Mouse (Mus musculus) lung, adult 2 months (tissue): ENCODE measurements at regions not wholly inside any gene's neighbourhood (a gene's known extent, or its start where the extent isn't known, plus 50 kb on each side); places are given as distances from the start of the nearest gene placed in this dataset.

Experiments
- DNase-seq: peaks from one replicate; pipeline ENCODE4 v3.0.0; 2022
- H3K4me1 ChIP-seq: fragments of 200-500 bp; 2 replicates; pipeline ENCODE4 v1.6.1; 2011; ENCODE audit warnings: low read length; ENCODE audit not compliant: control insufficient read depth, insufficient read depth
- H3K4me3 ChIP-seq: fragments of 200-500 bp; replicated peaks from 2 replicates; pipeline ENCODE3; 2011; ENCODE audit warnings: low read depth, mild to moderate bottlenecking, control low read depth, low read length; ENCODE audit errors: extremely low read depth
- CTCF ChIP-seq: fragments of 200-500 bp; IDR thresholded peaks from 2 replicates; pipeline ENCODE4 v1.5.1; 2011; ENCODE audit warnings: mild to moderate bottlenecking, low read length, control low read depth; ENCODE audit not compliant: insufficient read depth
- POLR2A ChIP-seq: fragments of 200-500 bp; IDR thresholded peaks from 2 replicates; pipeline ENCODE4 v1.6.1; 2011; ENCODE audit warnings: low read depth, mild to moderate bottlenecking, control low read depth, low read length, borderline replicate concordance; ENCODE audit errors: extremely low read depth
- WGBS: fragments of 180-500 bp; shearing (Covaris S2); methylation state at CpG from one replicate; pipeline ENCODE4 v1.1.7; 2018; 5-methylcytosine and 5-hydroxymethylcytosine counted together

DNA sequence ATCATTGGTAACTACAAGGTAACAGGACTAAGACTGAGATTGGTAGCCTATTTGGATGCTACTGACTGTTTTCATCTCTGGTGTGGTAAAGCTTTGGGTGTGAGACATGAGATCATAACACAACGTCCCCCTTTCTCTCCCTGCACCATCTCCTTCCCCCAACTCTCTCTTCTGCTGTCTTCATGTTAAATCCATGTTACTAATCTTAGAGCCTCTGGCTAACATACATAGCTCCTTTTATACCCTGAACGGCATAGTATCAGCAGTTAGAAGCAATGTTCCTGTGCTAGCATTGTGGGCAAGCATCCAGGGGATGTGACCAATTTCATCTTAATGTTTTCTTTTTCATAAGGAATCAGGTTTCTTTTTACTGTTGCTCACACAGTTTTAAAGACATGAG, 365.1 kb upstream of the Fam241a start:
- Histone ChIP-seq H3K4me1 (no peaks in the 10 kb centered on the region), H3K4me3 (no peak overlapping the region)
- TF ChIP-seq POLR2A (no peak), CTCF (no peak)
- DNase-seq: no peak
- WGBS: 71% methylated on average over 2 of the region's 2 CpGs

DNA sequence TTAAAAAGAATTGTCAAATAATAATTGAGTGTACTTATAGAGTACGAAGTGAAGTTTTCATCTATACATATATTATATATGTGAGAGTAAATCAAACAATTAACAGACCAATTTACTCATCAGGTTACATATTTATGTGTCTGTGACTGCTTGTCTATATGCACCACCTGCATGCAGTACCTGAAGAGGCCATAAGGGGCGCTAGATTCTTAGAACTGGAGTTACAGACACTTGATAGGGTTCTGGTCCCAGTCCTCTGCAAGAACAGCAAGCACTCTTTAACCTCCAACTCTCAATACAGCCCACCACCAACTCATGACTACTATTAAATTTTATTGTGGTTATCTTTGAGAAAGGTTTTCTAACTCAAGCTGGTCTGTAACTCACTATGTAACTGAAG, 351.7 kb upstream of the Fam241a start:
- no peaks in the 10 kb centered on the region for H3K4me1 ChIP-seq
- H3K4me3 ChIP-seq: no peak overlapping the region
- TF ChIP-seq POLR2A: no peak
- TF ChIP-seq CTCF: no peak
- DNase-seq: no peak
- 65% methylated on average over 2 of the region's 2 CpGs for WGBS

GRCm38 (mm10) chr3:128239813-128240421, 343.8 kb upstream of the Fam241a start:
- Histone ChIP-seq H3K4me3 (no peak overlapping the region), H3K4me1 (no peaks in the 10 kb centered on the region)
- TF ChIP-seq POLR2A (no peak), CTCF (no peak)
- 18% methylated on average over 7 of the region's 7 CpGs for WGBS
- DNase-seq: no peak

DNA sequence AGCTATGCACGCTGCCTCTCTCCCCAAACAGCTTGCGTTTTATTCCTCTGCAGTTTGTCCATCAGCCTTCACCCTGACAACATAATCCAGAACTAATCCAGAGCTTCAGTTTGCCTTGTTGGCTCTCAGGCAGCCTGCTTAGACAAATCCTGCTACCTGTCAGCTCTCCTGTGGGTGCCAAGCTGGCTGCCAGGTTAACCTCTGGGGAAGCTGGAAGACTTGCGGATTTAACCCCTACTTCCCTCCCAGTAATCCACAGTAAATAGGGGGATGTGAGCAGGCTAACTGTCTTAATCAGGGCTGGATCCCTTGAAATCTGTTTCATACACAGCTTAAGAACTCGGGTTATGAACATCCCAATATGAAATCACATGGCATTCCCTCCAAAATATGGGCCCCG, 334.3 kb upstream of the Fam241a start:
- TF ChIP-seq CTCF (no peak), POLR2A (no peak)
- Histone ChIP-seq H3K4me3 (no peak overlapping the region), H3K4me1 (no peaks in the 10 kb centered on the region)
- no peak for DNase-seq
- WGBS: 58% methylated on average over 5 of the region's 5 CpGs

DNA sequence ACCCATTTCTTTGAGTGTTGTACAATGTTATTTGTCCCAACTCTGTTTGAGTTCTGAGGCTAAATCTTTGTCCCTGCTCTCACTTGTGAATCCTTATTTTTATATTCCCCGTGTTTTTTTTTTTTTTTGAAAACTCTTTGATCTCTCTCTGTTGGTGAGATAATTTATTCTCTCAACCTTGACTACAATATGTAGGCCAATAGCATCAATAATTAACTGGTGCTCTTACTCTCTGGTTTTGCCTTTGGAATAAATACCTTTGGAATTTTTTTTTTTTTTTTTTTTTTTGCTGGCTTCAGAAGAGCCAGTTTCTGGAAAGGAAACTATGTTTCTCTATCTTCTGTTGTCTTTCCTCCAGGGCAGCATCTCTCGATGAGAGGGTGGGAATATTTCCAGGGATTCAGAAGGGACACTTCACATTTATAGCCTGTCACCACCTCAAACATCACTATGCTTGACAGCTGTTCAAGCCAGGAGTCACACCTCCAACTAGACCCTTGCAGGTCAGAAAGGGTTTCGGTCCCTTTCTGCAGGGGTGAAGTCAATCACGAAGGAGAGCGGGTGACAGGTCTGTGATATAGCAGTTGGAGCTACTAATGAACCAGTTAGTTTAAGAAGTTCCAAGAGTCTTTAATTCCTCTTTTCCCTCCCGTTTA, 330.9 kb upstream of the Fam241a start:
- Histone ChIP-seq H3K4me1 (no peaks in the 10 kb centered on the region), H3K4me3 (no peak overlapping the region)
- WGBS: 50% methylated on average over 6 of the region's 6 CpGs
- TF ChIP-seq POLR2A: no peak
- TF ChIP-seq CTCF: no peak
- DNase-seq: no peak

- TF ChIP-seq POLR2A (no peak), CTCF (no peak)
- Histone ChIP-seq H3K4me1 (no peaks in the 10 kb centered on the region), H3K4me3 (no peak overlapping the region)
- no peak for DNase-seq
- 64% methylated on average over 6 of the region's 6 CpGs for WGBS
Measured at GRCm38 (mm10) chr3:128226503-128226902, 330.4 kb upstream of the Fam241a start.

DNA sequence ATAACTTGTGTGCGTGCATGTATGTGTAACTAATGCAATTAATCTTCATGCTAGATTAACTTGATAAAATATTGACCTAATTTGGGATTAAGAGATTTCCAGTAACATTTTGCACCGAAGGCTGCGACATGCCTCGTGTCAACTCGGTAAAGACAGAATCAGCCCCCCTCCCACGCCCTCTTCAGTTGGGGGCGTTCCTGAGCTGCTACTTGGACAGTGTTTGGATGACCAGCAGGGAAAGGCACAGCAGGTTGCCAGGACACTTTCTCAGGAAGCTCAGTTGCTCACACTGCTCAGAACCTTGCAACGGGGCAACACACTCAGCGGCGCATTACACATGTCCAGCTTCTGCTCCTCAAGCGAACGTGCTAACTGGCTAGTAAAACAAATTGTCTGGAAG, 326.2 kb upstream of the Fam241a start:
- DNase-seq: no peak
- 55% methylated on average over 12 of the region's 12 CpGs for WGBS
- TF ChIP-seq CTCF (no peak), POLR2A (no peak)
- no peaks in the 10 kb centered on the region for H3K4me1 ChIP-seq
- H3K4me3 ChIP-seq: no peak overlapping the region

DNA sequence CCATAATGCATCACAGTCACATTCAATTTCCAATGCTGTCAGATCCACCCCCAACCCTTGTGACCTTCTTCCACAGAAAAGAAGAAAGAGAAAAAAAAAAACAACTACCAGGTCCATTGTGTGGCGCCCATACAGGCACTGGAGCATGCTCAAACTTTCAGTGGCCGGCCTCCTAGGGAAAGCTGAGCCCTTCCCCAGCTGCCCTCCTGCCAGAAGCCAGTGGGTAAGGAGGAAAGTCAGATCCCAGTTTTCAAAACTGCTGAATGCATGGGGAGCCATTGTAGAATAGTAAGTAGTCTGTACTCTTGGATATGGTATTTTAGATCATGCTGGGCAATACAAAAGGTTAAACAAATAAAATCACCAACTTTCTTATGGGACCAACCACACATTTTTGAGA, 325.5 kb upstream of the Fam241a start:
- Histone ChIP-seq H3K4me3 (no peak overlapping the region), H3K4me1 (no peaks in the 10 kb centered on the region)
- WGBS: 84% methylated on average over 2 of the region's 2 CpGs
- DNase-seq: no peak
- TF ChIP-seq POLR2A (no peak), CTCF (no peak)

DNA sequence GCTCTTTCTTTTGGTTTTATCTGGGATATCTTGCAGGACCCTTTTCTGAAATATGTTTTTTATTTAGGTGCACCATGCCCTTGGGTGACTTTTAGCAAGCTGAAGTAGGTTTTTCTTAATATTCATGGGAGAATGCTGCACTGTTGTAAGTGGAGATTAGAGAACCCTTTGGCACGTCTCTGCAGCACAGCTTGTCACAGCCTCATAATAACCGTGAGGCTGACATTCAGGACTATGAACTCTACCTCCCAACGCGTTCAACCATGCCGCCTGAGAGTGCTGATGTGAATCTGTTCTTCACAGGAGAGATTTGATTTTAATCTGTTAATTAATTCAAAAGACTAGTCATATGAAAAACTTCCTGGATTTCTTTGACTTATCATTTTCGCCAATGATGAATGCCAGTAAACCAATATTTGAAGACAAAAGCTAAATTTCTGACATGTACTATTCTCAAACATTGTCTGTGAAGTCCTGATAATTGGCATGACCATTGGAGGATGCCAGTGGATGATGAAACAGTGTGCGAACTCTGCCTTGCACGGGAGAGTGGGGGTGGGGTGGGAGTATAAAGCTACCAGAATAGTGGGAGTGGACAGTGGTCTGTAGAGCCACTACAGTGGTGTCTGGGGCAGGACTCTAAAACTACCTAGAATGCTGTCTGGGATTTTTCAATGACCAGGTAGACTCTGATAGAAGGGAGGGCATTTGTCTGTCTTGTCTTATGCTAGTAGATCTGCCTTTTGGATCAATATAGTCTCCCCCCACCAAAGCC, 324.8 kb upstream of the Fam241a start:
- no peak for DNase-seq
- 80% methylated on average over 8 of the region's 8 CpGs for WGBS
- no peaks in the 10 kb centered on the region for H3K4me1 ChIP-seq
- no peak overlapping the region for H3K4me3 ChIP-seq
- TF ChIP-seq POLR2A: no peak
- no peak for TF ChIP-seq CTCF
